Mouse (Mus musculus) liver, embryonic 13.5 days (tissue): ENCODE results near the gene Gm11555. TPM values are rescaled to one million over a fixed set of nuclear protein-coding genes. Genes with fewer than 3 reads are reported as not detected.

ENCODE experiments used
- polyA plus RNA-seq: library from polyadenylated mRNA; unstranded; fragments of >200 nt; fragmentation: Nextera tagmentation; extraction: Ambion mirVana; gene quantifications from 2 replicates; pipeline ENCODE4 v1.2.1, GENCODE M21; 2015

Gm11555 gene
- polyA plus RNA-seq, 1 experiment from 2014 or later, result not detected

Other genes starting within 250 kb of the Gm11555 start
- not detected in 2 replicates for gene Krt12, start 228.0 kb downstream of the Gm11555 start, polyA plus RNA-seq
- gene Krt20, start 212.1 kb downstream of the Gm11555 start, polyA plus RNA-seq, result 28.0 and 33.9 TPM in 2 replicates
- gene Krt23, start 157.1 kb downstream of the Gm11555 start, polyA plus RNA-seq, result 0.54 and 0.67 TPM in 2 replicates
- gene Krt39, start 128.9 kb downstream of the Gm11555 start, polyA plus RNA-seq, result not detected in 2 replicates
- gene Krt40, start 107.1 kb downstream of the Gm11555 start, polyA plus RNA-seq, result not detected in 2 replicates
- not detected in 2 replicates for gene Krtap3-3, start 99.4 kb downstream of the Gm11555 start, polyA plus RNA-seq
- gene Krtap3-2, start 93.4 kb downstream of the Gm11555 start, polyA plus RNA-seq, result not detected in 2 replicates
- not detected in 2 replicates for gene Gm11939, start 90.8 kb downstream of the Gm11555 start, polyA plus RNA-seq
- gene Krtap3-1, start 83.6 kb downstream of the Gm11555 start, polyA plus RNA-seq, result not detected in 2 replicates
- gene Krtap1-5, start 69.2 kb downstream of the Gm11555 start, polyA plus RNA-seq, result not detected in 2 replicates
- gene Krtap1-4, start 66.6 kb downstream of the Gm11555 start, polyA plus RNA-seq, result not detected in 2 replicates
- not detected in 2 replicates for gene Krtap1-3, start 58.9 kb downstream of the Gm11555 start, polyA plus RNA-seq
- not detected in 2 replicates for gene Krtap9-3, start 52.1 kb downstream of the Gm11555 start, polyA plus RNA-seq
- gene Gm11938, start 46.9 kb downstream of the Gm11555 start, polyA plus RNA-seq, result not detected in 2 replicates
- gene Gm11937, start 40.0 kb downstream of the Gm11555 start, polyA plus RNA-seq, result not detected in 2 replicates
- not detected in 2 replicates for gene Krtap2-4, start 35.4 kb downstream of the Gm11555 start, polyA plus RNA-seq
- not detected in 2 replicates for gene Gm11562, start 29.8 kb downstream of the Gm11555 start, polyA plus RNA-seq
- gene Krtap4-1, start 22.0 kb downstream of the Gm11555 start, polyA plus RNA-seq, result not detected in 2 replicates
- not detected in 2 replicates for gene Krtap4-2, start 15.2 kb downstream of the Gm11555 start, polyA plus RNA-seq
- gene Krtap4-7, start 6.1 kb downstream of the Gm11555 start, polyA plus RNA-seq, result not detected in 2 replicates
- gene Gm11563, start 8.7 kb upstream of the Gm11555 start, polyA plus RNA-seq, result not detected in 2 replicates
- gene Krtap4-6, start 15.7 kb upstream of the Gm11555 start, polyA plus RNA-seq, result not detected in 2 replicates
- not detected in 2 replicates for gene Gm14190, start 40.5 kb upstream of the Gm11555 start, polyA plus RNA-seq
- not detected in 2 replicates for gene Gm14180, start 84.1 kb upstream of the Gm11555 start, polyA plus RNA-seq
- not detected in 2 replicates for gene Gm11595, start 122.7 kb upstream of the Gm11555 start, polyA plus RNA-seq
- gene Krtap4-8, start 130.5 kb upstream of the Gm11555 start, polyA plus RNA-seq, result not detected in 2 replicates
- not detected in 2 replicates for gene Krtap4-9, start 135.0 kb upstream of the Gm11555 start, polyA plus RNA-seq
- gene Gm11596, start 143.2 kb upstream of the Gm11555 start, polyA plus RNA-seq, result not detected in 2 replicates
- not detected in 2 replicates for gene Gm11569, start 148.7 kb upstream of the Gm11555 start, polyA plus RNA-seq
- not detected in 2 replicates for gene Gm11554, start 154.2 kb upstream of the Gm11555 start, polyA plus RNA-seq
- not detected in 2 replicates for gene Krtap4-13, start 159.7 kb upstream of the Gm11555 start, polyA plus RNA-seq
- not detected in 2 replicates for gene Gm11564, start 165.4 kb upstream of the Gm11555 start, polyA plus RNA-seq
- not detected in 2 replicates for gene 2300003K06Rik, start 187.8 kb upstream of the Gm11555 start, polyA plus RNA-seq
- not detected in 2 replicates for gene Krtap4-16, start 201.4 kb upstream of the Gm11555 start, polyA plus RNA-seq
- not detected in 2 replicates for gene Gm11568, start 207.7 kb upstream of the Gm11555 start, polyA plus RNA-seq
- gene Gm11559, start 214.2 kb upstream of the Gm11555 start, polyA plus RNA-seq, result not detected in 2 replicates
- gene Krtap9-1, start 223.2 kb upstream of the Gm11555 start, polyA plus RNA-seq, result not detected in 2 replicates
- gene Gm11567, start 229.0 kb upstream of the Gm11555 start, polyA plus RNA-seq, result not detected in 2 replicates